Mouse (Mus musculus) Patski (cell line): Measurements from ENCODE around the gene Zbtb42. TPM values are rescaled to one million over a fixed set of nuclear protein-coding genes. Genes with fewer than 3 reads are reported as not detected.

ENCODE experiments used
- ATAC-seq: fragments of 100-300 bp; one replicate; pipeline ENCODE4 v1.8.0; 2021
- CTCF ChIA-PET: fragments of 350-600 bp; sonication (Branson Sonifier 250); formaldehyde crosslinking; loops from one replicate; lab custom pipeline; 2022; ENCODE audit warnings: inconsistent platforms; lab: Charles Lee
- POLR2A ChIA-PET: fragments of 350-600 bp; sonication (Branson Sonifier 250); formaldehyde crosslinking; loops from one replicate; lab custom pipeline; 2022; ENCODE audit warnings: antibody characterized with exemption, inconsistent platforms; lab: Charles Lee
- DNase-seq: peaks from one replicate; pipeline ENCODE4 v3.0.0-alpha.2; 2011; ENCODE audit warnings: low read depth, low spot score
- H3K27me3 ChIP-seq: fragments of 371-371 bp; one replicate; pipeline ENCODE4 v1.5.1; 2021
- CTCF ChIP-seq: fragments of 100-300 bp; IDR thresholded peaks from one replicate; pipeline ENCODE4 v1.5.1; 2021
- in situ Hi-C: fragments of 300-500 bp; cut with MboI; formaldehyde crosslinking; loops from 3 replicates; pipeline ENCODE4 v1.11.1; 2018; ENCODE audit warnings: low pct_unique_long_range_greater_than_20kb, mixed read lengths
- polyA plus RNA-seq: library from polyadenylated mRNA; unstranded; gene quantifications from one replicate; pipeline ENCODE4 v1.2.3, GENCODE M21; 2021

Zbtb42 gene
- polyA plus RNA-seq, 1 experiment from 2014 or later, result 4.7 TPM

DNA sequence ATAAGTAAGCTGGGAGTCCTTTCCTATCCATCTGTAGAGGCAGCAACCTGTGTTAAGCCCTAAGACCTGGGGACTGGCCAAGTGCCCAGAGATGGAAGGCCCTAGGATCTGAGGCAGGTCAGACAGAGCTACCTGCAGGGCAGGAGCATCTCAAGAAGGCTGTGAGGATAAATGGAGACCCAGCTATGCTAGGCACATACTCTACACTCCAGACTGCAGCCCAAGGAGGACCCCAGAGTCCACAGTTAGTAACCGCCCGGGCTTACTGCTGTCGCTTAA is 17.4 kb upstream of the Zbtb42 start:
- CTCF ChIA-PET, result no interaction called here
- no peak for TF ChIP-seq CTCF
- POLR2A ChIA-PET, result no interaction called here
- no peaks in the 10 kb centered on the region for H3K27me3 ChIP-seq
- DNase-seq (no peak), ATAC-seq (no peak)
- in situ Hi-C loops, result no loop called here

DNA sequence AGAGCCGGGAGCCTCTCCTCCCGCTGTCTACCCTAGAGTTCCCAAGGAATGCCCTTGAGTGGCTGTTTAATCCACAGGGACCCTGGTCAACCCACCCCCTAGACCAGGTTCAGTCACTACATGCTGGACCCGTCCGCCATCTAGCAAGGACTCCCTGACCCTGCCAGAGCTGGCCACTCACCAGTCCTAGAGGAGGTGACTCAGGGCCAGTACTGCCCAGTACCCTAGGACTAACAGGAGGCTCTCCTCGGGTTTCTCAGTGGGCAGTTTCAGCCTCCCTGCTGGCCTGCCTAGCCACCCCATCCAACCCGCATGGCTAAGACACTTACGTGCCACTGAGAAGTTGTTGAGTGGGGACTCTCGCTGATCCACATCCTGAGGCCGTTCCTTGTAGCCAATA is 16.8 kb upstream of the Zbtb42 start:
- no peaks in the 10 kb centered on the region for H3K27me3 ChIP-seq
- no peak for TF ChIP-seq CTCF
- ChIA-PET POLR2A (no interaction called here), CTCF (no interaction called here)
- ATAC-seq (no peak), DNase-seq (no peak)
- in situ Hi-C loops, result no loop called here

DNA sequence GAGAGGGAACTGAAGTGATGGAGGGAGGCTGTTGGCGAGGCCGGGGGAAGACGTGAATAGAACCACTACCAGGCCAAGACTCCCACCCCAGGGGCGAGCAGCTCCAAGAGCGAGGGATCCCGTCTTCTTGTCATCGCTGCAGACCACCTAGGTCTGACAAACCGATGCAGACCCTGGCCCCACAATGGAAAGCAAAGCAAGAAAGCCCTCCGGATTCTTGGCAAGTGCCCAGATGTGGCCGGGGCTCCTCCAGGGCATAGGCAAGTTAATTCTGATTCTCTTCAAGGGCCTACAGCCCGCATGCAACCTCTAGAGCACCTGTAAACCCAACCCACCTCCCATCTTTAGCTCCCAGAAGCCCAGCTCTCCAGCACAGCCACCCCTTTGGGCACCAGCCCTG is 15.3 kb upstream of the Zbtb42 start:
- POLR2A ChIA-PET, result no interaction called here
- H3K27me3 ChIP-seq, result no peaks in the 10 kb centered on the region
- CTCF ChIA-PET, result interaction anchor here (1.0 kb wide), 1 partner anchor 9 kb away, joined by 4 read pairs; no protein-coding TSS in a partner anchor
- DNase-seq (no peak), ATAC-seq (no peak)
- in situ Hi-C loops, result no loop called here
- no peak for TF ChIP-seq CTCF

DNA sequence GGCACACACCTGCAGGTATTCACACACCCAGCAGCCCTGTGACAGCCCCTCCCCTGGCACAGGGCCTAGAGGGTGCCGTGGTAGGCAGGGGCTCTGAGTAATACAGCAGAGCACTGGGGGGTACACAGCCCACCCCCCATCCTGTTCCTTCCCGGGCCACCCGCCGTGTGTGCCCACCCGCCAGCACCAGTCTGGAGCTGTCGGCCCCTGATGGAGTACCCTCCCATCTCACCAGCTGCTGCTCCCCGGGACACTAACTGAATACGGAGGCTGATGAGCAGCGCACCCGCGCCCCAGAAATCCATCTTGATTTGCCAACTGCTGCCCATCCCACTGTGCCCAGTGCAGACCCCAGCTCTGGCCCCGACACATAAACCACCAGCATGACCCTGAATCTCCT is 14.9 kb upstream of the Zbtb42 start:
- DNase-seq (no peak), ATAC-seq (no peak)
- POLR2A ChIA-PET, result no interaction called here
- CTCF ChIA-PET, result interaction anchor here (1.0 kb wide), 1 partner anchor 9 kb away, joined by 4 read pairs; no protein-coding TSS in a partner anchor
- in situ Hi-C loops, result no loop called here
- TF ChIP-seq CTCF, result no peak
- no peaks in the 10 kb centered on the region for H3K27me3 ChIP-seq

DNA sequence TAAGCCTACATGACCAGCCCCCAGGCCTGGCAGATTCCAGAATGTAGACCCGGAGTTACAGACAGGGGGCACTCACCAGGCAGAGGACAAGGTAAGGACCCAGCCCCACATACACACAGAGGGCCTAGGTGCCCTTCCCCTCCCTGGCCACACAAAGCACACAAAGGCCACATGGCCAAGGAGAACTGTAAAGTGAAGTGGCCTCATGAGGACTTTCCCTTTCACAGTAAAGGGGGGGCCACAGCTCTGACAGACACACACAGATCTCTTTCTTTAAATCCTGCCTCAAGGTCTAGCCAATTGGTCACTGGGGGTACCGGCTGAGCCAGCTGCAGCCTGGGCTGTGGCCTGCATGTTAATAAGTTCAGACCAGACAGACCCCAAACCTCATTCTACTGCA is 14.5 kb upstream of the Zbtb42 start:
- in situ Hi-C loops, result no loop called here
- no peak for ATAC-seq
- POLR2A ChIA-PET, result no interaction called here
- TF ChIP-seq CTCF, result no peak
- DNase-seq, result no peak
- CTCF ChIA-PET, result interaction anchor here (1.0 kb wide), 1 partner anchor 8 kb away, joined by 4 read pairs; no protein-coding TSS in a partner anchor
- H3K27me3 ChIP-seq, result no peaks in the 10 kb centered on the region

DNA sequence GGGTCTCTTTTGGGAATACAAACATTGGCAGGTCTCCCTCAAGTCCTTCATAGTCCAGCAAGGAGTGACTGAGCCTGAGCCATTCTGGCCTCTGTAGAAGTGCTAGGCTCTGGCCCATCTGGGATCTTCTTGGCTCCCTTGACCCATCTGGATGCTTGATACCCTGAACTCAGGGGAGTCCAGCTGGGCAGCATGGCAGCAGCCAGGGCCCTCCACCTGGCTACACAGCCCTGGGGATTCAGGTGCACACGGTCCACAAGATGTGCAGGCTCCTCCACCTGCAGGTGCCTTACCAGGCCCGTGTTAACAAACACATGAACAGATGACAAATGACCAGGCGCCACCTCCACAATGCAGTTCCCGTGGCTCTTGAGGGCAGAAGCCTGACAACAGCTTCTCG is 14.0 kb upstream of the Zbtb42 start:
- no peak for DNase-seq
- ChIA-PET CTCF (interaction anchor here (1.0 kb wide), 1 partner anchor 10 kb away, joined by 3 read pairs; the partner anchor contains the start of gene Akt1), POLR2A (no interaction called here)
- no peak for ATAC-seq
- TF ChIP-seq CTCF, result no peak
- H3K27me3 ChIP-seq, result no peaks in the 10 kb centered on the region
- in situ Hi-C loops, result no loop called here

DNA sequence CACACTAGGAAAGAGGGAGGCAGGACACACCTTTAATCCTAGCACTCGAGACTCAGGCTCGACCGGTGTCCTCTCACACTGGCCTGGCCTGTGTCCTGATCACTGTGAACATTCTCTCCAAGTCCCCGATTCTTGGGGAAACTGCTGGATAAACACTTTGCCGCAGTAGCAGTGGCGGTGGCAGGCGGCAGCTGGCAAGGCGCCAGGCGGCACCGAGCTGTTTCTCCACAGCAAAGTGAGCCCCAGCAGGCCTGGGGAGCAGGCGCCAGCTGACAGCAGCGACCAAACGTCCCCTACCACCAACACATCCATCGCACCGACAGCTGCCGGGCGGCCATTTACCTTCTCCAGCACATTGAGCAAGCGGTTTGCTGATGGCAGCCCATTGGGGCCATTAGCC is 13.2 kb upstream of the Zbtb42 start:
- ATAC-seq (no peak), DNase-seq (no peak)
- H3K27me3 ChIP-seq, result no peaks in the 10 kb centered on the region
- no peak for TF ChIP-seq CTCF
- POLR2A ChIA-PET, result no interaction called here
- CTCF ChIA-PET, result interaction anchor here (1.0 kb wide), 1 partner anchor 9 kb away, joined by 3 read pairs; the partner anchor contains the start of gene Akt1
- in situ Hi-C loops, result no loop called here

DNA sequence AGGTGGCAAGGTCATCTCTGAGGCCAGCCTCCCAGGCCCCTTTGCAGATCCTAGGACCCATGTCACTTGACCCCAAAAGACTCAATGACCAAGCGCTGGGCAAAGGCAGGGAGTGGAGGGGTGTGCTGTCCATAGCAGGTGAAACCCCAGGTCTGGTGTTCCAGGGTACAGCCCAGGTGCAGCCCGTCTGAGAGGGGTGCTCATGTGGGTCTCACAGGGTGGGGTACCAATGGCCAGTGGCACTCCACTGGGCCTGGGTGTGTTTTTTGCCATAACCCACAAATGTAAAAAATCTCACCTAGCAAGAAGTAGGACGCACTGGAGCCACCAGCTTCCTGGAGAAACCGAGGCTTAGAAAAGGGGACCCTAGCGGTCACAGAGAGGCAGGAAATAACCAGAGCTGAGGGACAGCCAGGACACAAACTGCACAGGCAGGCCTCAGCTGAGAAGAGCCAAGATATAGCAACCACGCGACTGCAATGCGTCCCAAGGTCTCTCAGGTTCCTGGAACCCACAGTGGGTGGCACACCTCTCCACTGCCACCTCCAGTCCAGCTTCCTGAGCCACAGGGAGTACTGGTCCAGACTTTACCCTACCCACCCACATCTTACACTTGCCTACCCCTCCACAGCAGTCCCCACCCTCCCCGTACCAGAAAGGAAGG is 12.6 kb upstream of the Zbtb42 start:
- no peaks in the 10 kb centered on the region for H3K27me3 ChIP-seq
- CTCF ChIA-PET, result no interaction called here
- ATAC-seq (no peak), DNase-seq (no peak)
- in situ Hi-C loops, result no loop called here
- POLR2A ChIA-PET, result no interaction called here
- no peak for TF ChIP-seq CTCF

DNA sequence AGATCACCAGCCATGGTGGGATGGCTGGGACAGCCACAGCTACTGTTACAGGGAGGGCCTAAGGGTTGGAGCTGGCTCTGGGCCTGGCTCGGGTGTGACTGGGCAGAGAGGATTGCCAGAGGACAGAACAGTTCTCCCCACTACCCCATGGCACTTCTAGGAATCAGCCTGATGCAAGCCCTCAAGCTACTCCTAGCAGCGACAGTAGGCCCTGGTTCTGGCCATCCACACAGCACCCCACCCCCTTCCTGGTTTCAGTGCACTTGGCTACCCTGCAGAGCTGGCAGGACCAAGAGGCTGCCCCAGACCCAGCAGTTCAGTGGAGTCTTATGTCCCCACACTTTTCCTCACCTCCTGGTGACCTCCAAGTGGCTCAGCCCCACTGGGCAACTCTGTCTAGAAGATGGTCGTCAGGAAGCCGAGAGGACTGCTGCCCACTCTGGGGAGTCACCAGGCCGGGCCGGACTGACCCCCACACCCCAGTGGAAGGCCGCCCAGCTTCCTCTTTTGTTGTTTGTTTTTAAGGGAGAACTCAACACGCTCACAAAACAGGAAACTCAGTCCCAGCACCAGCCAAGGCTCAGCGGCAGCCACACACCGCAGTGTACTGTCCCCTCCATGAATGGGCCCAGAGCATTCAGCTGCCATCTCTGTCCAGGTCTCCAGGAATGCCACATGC is 10.9 kb upstream of the Zbtb42 start:
- ATAC-seq, result no peak

DNA sequence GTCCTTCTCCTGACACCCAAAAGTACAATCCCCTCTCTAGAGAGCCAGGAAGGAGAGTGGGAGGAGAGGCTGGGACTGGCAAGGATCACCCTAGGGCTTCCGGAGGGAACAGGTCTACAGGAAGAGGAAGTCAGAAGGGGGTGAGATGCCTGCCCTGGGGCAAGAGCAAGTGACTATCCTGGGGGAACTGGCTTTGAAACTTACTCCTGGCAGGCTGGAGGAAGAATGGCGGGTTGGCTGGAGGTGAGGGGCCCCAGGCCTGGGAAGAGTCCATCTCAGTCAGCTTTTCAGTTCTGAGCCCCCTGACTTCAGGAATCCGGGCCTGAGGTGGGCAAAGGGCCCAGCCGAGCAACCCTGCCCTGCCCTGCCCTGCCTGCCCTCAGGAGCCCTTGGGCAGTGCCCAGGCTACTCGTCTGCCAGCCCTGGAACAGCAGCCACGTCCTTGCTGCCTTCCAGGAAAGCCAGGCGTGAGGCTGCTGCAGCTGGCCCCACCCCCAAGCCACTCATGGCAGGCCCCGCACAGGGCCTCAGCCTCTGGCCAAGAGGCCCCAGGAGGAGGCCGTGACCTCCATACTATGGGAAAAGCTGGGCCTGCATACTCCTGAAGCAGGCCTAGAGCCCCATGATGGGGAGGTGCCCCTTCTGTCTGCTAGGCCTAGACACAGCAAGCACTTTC is 7.8 kb upstream of the Zbtb42 start:
- POLR2A ChIA-PET, result interaction anchor here (0.6 to 1.0 kb wide), 2 partner anchors 23 to 179 kb away, joined by 3 to 5 read pairs; no protein-coding TSS in a partner anchor
- no peak for ATAC-seq
- no peaks in the 10 kb centered on the region for H3K27me3 ChIP-seq
- TF ChIP-seq CTCF, result no peak
- no peak for DNase-seq
- CTCF ChIA-PET, result no interaction called here
- in situ Hi-C loops, result no loop called here

More for the DNA sequence above, 10.9 kb upstream of the Zbtb42 start:
- in situ Hi-C loops, result no loop called here
- ChIA-PET POLR2A (no interaction called here), CTCF (interaction anchor here (1.2 kb wide), 1 partner anchor 16 kb away, joined by 3 read pairs; no protein-coding TSS in a partner anchor)
- no peaks in the 10 kb centered on the region for H3K27me3 ChIP-seq
- no peak for TF ChIP-seq CTCF
- DNase-seq, result no peak

DNA sequence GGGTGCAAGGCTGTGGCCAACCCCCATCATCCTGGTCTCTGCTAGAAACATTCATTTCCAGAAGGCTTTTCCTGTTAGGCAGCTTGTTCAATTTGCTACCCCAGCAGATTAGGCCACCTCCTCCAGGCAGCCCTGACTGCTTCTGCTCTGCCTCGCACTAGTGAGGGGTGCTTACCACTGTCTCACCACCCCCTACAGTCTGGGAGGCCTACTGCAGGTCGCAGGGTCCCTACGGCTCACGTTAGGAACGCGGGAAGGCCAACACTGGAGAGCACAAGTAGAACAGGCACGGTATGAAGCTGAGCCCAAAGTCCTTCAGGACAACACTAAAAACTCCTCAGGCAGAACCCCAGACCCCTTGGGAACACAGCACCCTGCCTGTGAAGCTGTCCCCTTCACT is 6.7 kb upstream of the Zbtb42 start:
- no peak for ATAC-seq
- H3K27me3 ChIP-seq, result no peaks in the 10 kb centered on the region
- DNase-seq, result no peak
- in situ Hi-C loops, result no loop called here
- CTCF ChIA-PET, result interaction anchor here (1.4 to 1.5 kb wide), 2 partner anchors 8 to 49 kb away, joined by 3 to 4 read pairs; partner anchors contain the start of gene Cep170b
- POLR2A ChIA-PET, result interaction anchor here (1.0 kb wide), 1 partner anchor 180 kb away, joined by 5 read pairs; no protein-coding TSS in a partner anchor
- TF ChIP-seq CTCF, result no peak
